Mouse (Mus musculus) kidney, postnatal 14 days (tissue): ENCODE results near the gene Rnf5.

ENCODE experiments used
- DNase-seq: peaks from one replicate; pipeline ENCODE4 v3.0.0; 2022; ENCODE audit warnings: mixed read lengths

Rnf5 gene

GRCm38 (mm10) chr17:34585121-34585520 lies 18.4 kb downstream of the Rnf5 start:
- no peak for DNase-seq

DNA sequence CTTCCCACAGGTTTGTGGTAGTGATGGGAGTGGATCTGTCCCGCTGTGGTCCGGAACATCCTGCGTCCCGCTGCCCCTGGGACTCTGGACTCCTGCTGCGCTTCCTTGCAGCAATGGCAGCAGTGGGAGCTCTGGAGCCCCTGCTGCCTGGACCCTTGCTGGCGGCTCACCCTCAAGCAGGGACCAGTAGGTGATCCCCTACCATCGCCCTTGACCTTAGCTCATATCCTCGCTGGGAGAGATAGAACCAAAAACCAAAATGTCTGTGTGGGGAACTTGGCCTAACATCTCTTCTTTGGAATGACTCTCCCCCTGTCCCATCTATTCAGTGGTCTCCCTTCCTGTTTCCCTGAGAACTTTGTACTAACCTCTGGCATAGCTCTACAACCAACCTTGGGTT lies 19.7 kb downstream of the Rnf5 start:
- DNase-seq: no peak

DNA sequence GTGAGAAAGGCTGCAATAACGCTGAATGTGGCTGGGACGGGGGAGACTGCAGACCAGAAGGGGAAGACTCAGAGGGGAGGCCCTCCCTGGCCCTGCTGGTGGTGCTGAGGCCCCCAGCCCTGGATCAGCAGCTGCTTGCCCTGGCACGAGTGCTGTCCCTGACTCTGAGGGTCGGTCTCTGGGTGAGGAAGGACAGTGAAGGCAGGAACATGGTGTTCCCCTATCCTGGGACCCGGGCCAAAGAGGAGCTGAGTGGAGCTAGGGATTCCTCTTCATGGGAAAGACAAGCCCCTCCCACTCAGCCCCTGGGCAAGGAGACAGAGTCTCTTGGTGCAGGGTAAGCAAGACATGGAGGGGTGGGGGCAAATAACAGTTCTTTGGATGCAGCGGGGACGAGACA lies 20.1 kb downstream of the Rnf5 start:
- DNase-seq: peak; percentile 41

GRCm38 (mm10) chr17:34582528-34582927 lies 21.0 kb downstream of the Rnf5 start:
- DNase-seq: no peak

- no peak for DNase-seq
Measured at GRCm38 (mm10) chr17:34578070-34578469, 25.4 kb downstream of the Rnf5 start.

- DNase-seq: no peak
Measured at GRCm38 (mm10) chr17:34576577-34576976, 26.9 kb downstream of the Rnf5 start.

GRCm38 (mm10) chr17:34572361-34572760 lies 31.1 kb downstream of the Rnf5 start:
- DNase-seq: no peak

GRCm38 (mm10) chr17:34571875-34572274 lies 31.6 kb downstream of the Rnf5 start:
- no peak for DNase-seq

- DNase-seq: no peak
Measured at GRCm38 (mm10) chr17:34569919-34570318, 33.6 kb downstream of the Rnf5 start.

DNA sequence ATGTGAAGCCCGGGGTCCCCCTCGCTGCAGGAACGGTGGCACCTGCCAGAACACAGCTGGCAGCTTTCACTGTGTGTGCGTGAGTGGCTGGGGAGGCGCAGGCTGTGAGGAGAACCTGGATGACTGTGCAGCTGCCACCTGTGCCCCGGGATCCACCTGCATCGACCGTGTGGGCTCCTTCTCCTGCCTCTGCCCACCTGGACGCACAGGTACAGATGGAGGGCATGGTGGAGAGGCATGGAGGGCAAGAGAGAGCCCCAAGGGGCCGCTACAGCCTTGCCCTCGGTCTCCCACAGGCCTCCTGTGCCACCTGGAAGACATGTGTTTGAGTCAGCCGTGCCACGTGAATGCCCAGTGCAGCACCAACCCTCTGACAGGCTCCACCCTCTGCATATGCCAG lies 35.1 kb downstream of the Rnf5 start:
- no peak for DNase-seq

GRCm38 (mm10) chr17:34567311-34567710 lies 36.2 kb downstream of the Rnf5 start:
- DNase-seq: no peak

DNA sequence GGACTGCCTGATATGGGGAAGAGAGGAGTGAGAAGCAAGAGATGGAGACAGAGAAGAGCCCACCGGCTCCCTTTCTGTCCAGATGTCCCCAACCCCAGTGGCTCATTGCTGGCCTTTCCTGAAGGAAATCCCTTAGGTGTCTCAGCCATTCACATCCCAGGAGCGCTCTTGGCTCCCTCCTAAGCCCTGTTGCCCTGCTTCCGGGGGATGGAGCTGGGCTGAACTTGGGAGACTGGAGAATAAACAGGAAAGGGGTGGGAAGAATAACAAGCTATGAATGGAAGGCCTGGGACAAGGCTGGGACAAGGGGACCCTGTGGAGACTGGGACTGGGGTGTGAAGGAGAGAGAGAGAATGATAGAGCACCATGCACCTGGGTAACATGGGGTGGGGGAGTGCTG lies 38.7 kb downstream of the Rnf5 start:
- peak; percentile 75 for DNase-seq

GRCm38 (mm10) chr17:34564003-34564421 lies 39.5 kb downstream of the Rnf5 start, which contains the start of gene Notch4:
TSS of gene Notch4 (plus strand) at chr17:34564268.
- peak; percentile 80 for DNase-seq

DNA sequence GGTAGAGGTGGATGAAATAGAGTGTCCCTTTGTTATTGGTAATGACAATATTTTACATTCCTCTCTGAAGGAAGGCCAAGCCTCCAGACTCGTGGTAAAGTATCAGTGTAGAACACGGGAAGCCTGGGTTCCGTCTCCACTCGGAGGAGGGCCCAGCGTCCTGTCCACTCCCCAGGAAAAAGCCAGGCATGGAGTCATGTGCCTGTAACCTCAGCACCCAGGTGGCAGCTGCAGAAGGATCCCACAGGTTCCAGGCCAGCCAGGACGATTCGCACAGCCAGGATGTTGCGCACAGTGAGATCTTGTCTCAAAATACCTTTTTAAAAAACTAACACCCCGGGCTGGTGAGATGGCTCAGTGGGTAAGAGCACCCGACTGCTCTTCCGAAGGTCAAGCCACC lies 40.1 kb downstream of the Rnf5 start:
- DNase-seq: no peak

GRCm38 (mm10) chr17:34562595-34562994 lies 40.9 kb downstream of the Rnf5 start:
- no peak for DNase-seq

DNA sequence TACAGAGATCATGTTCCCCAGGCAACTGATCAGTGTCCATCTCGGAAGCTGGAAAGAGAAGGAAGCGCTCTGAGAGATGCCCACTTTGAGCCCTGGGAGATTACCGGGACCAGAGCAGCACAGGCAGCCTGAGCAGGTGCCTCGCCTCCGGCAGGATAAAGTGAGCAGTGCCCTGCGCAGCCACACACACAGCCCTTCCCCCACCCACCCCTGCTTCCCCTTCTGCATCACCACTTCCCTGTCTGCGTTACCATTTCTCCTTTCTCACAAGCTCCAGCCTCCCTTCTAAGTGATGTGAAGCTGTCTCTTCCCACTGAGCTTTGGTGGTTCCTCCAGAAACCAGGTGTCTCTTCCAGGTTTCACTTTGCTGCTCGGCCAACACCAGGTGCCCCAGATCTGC lies 42.3 kb downstream of the Rnf5 start:
- DNase-seq: no peak

DNA sequence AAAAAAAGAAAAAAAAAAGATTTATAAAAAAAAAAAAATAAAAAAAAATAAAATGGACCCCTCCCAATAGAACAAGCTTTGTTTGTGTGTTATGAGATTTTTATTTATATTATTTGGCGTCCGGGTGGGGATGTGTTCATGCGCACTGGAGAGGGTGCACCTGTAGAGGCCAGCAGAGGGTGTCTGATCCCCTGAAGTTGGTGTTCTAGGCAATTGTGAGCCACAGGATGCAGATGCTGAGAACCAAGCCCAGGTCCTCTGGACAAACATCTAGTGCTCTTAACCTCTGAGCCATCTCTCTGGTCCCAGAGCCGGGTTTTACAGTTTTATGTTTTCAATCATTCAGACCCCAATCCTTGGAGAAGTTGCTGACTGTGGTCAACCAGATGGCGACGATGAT lies 43.1 kb downstream of the Rnf5 start:
- no peak for DNase-seq

GRCm38 (mm10) chr17:34559895-34560294 lies 43.6 kb downstream of the Rnf5 start:
- no peak for DNase-seq

- DNase-seq: no peak
Measured at GRCm38 (mm10) chr17:34559116-34559515, 44.4 kb downstream of the Rnf5 start.

- DNase-seq: no peak
Measured at GRCm38 (mm10) chr17:34557411-34557810, 46.1 kb downstream of the Rnf5 start.

DNA sequence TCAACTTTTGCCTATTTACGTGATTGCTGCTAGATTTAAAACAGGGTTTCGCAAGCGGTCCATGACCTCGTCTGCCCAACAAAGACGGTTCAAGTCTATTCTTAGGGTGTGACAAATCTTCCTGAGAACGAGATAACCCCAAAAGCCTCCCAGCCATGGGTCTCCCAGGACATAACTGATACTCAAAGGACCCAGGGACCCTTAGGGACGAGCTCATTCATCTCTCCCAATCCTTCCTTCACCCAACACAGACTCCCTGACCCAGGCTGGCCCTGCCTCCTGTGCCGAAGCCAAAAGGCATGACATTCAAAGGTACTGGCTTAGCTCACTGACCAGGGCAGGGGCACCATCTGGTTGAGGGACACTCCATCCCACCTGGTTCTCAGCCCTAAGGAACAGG lies 47.1 kb downstream of the Rnf5 start:
- no peak for DNase-seq

- DNase-seq: peak; percentile 84
Measured at GRCm38 (mm10) chr17:34555483-34555882, 48.0 kb downstream of the Rnf5 start.
